Mouse (Mus musculus) ES-CJ7 (cell line): ENCODE measurements at regions not wholly inside any gene's neighbourhood (a gene's known extent, or its start where the extent isn't known, plus 50 kb on each side); places are given as distances from the start of the nearest gene placed in this dataset.
A peak's percentile ranks its signal among the peaks of the same experiment; 100 is the strongest.

Experiments used
- DNase-seq: peaks from one replicate; pipeline ENCODE4 v3.0.0; 2011; ENCODE audit warnings: low read depth, low spot score

- DNase-seq, result no peak
Measured at GRCm38 (mm10) chr4:80691774-80692485, 142.0 kb upstream of the Tyrp1 start.

DNA sequence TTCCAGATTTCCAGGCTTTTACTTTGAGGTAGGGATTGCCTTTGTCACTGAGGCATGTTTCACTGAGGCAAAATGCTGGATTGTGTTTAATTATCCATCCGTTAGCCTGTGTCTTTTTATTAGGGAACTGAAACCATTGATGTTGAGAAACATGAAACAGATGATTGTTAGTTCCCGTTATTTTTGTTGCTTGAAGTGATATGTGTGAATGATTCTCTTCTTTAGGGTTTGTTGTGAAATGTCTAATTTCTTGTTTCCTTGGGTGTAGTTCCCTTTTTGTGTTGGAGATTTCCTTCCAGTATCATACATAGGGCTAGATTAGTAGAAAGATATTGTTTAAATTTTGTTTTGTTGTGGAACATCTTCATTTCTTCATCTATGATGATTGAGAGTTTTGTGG, 121.2 kb upstream of the Tyrp1 start:
- no peak for DNase-seq

GRCm38 (mm10) chr4:80744975-80745734, 88.8 kb upstream of the Tyrp1 start:
- no peak for DNase-seq

- DNase-seq, result no peak
Measured at GRCm38 (mm10) chr4:80752259-80752658, 81.7 kb upstream of the Tyrp1 start.

DNA sequence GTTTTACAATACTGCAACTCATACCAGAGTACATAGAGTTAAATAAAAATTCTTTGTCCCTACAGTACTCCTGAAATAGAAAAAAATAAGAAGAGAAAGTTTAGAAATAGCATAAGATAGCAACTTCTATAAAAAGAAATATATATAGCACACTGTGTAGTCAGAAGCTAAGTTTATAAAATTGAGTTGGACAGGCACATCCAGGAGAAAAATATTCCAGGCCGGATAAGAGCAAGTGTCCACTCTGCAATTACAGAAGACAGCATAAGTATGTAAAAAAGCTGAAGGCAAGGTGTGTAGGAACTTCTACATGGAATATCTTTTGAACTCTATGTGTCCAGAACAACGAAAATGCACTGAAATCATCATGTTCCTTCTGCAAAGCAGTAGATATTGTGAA, 77.8 kb upstream of the Tyrp1 start:
- no peak for DNase-seq

DNA sequence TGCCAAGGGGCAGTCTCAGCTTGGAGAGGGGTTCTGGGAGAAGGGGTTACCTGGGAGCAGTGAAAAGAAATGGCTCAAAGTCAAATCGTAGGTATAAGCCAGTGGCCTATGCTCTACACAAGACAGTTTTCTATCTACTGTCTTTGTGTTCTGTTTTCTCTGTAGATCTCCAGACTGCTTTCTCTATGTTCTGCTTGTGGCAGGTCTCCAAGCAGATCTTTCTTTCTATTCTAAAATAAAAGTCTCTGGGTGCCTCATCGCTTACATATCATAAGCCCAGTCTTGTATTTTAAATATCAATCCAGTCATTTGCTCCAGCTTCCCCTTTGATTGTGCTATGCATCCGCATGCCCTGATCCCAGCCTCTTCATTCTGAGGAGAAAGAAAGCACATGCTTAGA, 69.9 kb upstream of the Tyrp1 start:
- DNase-seq, result no peak

GRCm38 (mm10) chr4:80765781-80766180, 68.1 kb upstream of the Tyrp1 start:
- peak; percentile 47 for DNase-seq

DNA sequence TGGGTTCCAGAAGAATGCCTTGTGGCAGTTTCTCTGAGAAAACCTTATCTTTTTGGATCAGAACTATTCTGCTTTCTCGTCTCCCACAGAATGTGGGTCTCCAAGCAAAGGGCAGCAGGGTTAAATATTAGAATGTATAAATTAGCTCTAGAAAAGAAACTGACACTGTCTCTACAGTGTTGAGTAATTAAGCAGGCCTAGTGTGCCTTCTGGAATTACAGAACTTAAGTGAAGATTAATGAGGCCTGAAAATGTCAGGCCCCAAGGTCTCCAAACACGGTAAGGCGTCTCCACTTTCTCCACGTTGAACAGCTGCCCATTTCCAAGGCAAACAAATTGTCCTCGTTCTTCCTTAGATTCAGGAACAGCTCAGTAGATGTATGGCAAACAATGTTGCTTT, 66.5 kb upstream of the Tyrp1 start:
- no peak for DNase-seq
